Mouse (Mus musculus) liver, adult 2 months (tissue): ENCODE data around the gene Kif1a.

ENCODE experiments used
- CTCF ChIP-seq: fragments of 200-500 bp; IDR thresholded peaks from 2 replicates; pipeline ENCODE4 v1.5.1; 2011; ENCODE audit warnings: low read depth, low read length, control low read depth
- POLR2A ChIP-seq: fragments of 200-500 bp; IDR thresholded peaks from 2 replicates; pipeline ENCODE4 v1.6.1; 2011; ENCODE audit warnings: low read length, control low read depth; ENCODE audit not compliant: insufficient read depth; ENCODE audit errors: extremely low read depth

DNA sequence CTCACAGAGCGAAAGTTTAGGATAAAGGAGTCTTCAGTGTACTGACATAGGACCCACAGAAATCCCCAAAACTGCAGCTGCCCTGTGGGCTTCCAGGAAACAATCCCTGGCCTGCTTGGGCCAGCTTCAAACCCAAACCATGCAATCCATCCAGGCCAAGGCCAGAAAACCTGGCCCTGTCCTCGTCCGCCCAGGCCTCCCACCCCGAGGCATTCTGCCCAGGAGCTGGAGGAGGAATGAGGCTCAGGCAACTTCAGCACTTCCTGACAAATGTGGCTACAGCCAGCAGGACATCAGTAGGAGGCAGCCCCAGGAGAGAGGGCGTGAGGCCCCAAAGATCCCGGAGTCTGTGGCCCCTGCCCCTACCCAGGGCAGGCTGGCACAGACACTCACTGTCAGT lies 36.1 kb downstream of the Kif1a start:
- TF ChIP-seq CTCF (no peak), POLR2A (no peak)
